Mouse (Mus musculus) cerebellum, postnatal 36 days (tissue): ENCODE data around the gene Sez6.

Experiments
- DNase-seq, 2 experiments: peaks; one replicate each; pipeline ENCODE4 v3.0.0; 2021 to 2022; ENCODE audit warnings: mixed read lengths in 2 of 2

Gene Sez6

GRCm38 (mm10) chr11:77930751-77931540 lies at the start of gene Sez6:
TSS of gene Sez6 (plus strand) at chr11:77930800.
- peak; percentile 78 to 85 for DNase-seq

- DNase-seq = no peak
Measured at GRCm38 (mm10) chr11:77884524-77885245, 45.9 kb upstream of the Sez6 start.

GRCm38 (mm10) chr11:77885246-77885575 lies 45.4 kb upstream of the Sez6 start:
- DNase-seq = no peak

DNA sequence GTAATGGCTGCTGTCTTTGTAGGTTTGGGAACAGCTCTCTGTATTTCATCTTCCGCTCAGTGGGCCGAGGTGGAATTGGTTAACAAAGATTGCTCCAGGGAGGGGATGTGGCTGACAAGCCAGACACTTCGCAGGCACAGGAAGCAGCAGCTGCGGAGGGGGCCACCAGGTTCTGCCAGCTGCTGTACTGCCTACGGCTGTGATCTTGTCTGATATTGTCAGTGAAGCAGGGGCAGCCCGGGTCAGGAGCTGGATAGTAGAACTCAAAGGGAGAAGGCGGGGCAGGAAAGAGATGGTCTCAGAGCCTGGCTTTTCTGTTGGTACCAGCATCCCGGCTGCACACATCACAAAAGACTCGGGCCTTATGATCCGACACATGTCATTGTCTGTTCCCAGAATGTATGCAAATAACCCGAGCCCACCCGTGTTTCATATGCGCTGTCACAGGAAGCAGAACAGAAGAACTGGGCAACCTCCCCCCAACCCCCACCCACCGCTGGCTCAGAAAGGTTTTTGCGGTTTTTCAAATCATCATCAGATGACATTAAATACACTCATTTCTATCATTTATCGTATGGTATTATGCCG lies 43.1 kb upstream of the Sez6 start:
- no peak for DNase-seq

DNA sequence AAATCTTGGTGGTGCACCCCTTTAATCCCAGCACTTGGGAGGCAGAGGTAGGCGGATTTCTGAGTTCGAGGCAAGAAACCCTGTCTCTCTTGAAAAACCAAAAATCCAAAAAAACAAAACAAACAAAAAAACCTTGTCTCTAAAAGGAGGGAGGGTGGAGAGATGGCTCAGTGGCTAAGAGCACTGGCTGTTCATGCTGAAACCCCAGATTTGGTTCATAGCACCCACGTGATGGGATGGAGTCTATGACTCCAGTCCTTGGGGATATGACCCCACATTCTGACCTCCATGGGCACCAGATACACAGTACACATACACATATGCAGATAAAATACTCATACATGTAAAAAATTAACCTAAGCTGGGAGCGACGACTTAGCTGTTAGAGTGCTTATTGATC lies 41.8 kb upstream of the Sez6 start:
- no peak for DNase-seq

DNA sequence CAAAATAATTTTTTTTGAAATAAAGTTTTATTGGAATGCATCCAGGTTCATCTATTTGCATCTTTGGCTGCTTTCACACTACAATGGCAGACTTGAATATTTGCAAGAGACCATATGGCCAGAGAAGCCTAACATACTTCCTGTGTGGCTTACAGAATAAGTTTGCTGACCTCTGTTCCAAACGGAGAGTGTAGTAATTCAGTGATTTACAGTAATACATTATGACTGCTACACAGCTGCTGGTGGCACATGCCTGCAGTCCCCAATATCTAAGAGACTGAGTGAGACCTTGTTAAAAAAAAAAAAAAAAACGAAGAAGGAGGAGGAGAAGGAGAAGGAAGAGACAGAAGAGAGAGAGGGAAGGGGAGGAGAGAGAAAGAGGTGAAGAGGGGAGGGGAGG lies 41.1 kb upstream of the Sez6 start:
- no peak for DNase-seq

DNA sequence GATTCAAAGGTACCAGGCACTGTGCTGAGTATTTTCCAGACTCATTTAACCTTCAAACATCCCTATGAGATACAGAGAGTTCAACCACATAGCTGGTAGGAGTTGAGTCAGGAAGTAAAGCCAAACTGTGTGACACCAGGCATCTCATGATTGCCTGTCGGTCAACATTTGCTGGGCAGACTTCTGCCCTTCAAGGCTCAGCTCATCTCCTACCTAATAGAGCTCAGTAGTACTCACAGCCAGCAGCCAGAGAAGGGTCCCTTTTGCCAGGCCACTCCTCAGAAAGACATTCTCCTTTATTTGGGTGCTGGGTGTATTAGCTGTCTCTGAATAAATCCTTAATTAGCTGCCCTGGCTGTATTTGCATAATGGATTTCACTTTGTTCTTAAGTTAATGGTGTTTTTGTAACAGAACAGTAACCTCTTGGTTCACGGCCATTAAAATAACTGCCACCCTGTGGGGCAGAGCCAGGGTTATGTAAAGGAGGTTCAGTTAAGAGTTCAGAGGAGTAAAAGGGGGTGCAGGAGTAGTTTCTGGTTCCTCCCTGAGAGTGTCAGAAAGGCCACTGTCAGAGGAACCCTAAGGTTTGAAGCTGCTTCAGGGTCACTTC lies 39.8 kb upstream of the Sez6 start:
- DNase-seq = no peak

GRCm38 (mm10) chr11:77892883-77893282 lies 37.7 kb upstream of the Sez6 start:
- no peak for DNase-seq

DNA sequence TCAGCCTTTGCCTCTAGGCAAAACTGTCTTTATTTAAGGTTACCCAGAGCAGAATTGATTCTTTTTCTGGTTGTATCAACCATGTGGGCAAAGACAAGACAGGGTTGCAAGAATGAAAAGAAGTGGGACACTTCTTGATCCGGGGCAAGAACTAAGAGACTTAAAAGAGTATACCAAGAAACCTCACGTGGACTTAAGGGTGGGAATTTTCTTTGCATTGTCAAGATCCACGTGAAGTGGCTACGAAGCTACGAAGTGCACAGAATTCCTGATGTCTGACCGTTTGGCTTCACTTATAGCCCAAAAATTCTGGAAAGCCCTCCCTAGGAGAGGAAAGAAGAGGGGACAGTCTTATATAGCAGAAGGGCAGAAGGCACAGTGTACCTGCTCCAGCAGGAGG lies 37.3 kb upstream of the Sez6 start:
- DNase-seq = no peak

DNA sequence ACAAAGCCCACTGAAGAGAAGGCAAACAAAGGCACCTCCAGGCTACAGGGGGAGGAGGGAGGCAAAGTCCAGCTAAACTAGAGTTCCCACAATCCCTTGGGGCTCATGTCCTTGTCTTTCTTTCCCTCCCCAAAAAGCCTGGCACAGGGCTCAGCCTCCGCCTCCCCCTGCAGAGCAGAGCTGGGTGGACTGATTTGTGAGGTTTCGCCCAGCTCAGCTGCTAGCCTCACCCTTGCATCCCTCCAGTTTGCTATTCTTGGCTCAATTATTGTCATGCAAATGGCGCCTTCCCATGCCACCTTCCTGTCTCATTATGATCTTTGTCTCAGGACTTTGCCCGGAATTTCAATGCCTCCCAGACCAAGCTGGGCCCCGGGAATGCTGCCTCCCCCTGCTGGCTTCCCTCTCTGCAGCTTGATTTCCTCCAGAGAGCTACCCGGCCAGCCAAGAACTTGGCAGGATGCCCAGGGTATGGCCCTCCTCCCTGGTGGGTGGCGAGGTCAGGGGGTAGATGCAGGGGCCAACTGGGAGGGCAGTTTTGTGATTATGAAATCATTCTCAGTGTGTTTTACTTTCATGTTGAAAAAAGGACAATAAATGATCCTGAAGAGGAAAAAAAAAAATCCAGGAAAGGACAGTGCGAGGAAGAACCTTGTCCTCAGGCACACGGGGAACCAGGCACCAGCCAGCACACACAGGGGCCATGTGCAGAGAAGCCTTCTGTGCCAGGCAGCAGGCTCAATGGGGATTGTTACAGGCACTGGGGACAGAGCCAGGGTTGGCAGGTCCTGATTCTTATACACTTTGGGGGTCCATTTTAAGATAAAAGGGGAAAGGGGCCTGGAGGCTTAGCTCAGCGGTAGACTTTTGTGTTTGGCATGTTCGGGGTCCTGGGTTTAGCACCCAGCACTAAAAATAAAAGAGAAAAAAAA lies 36.5 kb upstream of the Sez6 start, which contains the start of gene Pipox:
Pipox (minus strand) TSS at position 310 of the 932 bp plus-strand sequence.
- peak; percentile 83 to 86 for DNase-seq

DNA sequence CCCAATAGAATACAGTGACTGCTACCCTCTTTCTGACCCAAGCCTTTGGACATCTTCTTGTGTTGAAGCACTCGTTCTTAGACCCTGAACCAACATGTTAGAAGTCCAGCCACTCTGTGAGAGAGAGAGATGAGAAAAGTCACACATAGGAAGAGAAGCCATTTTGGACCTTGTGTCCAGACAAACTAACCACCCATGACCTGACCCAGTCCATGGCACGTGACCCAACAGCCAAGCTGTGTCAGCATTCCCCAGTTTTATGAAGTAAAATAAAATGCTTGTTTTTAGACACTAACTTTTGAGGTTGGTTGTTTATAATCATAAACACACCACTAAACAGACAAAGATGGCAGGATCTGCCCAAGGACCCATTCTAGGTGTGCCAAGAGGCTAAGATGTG lies 35.6 kb upstream of the Sez6 start:
- DNase-seq = no peak

DNA sequence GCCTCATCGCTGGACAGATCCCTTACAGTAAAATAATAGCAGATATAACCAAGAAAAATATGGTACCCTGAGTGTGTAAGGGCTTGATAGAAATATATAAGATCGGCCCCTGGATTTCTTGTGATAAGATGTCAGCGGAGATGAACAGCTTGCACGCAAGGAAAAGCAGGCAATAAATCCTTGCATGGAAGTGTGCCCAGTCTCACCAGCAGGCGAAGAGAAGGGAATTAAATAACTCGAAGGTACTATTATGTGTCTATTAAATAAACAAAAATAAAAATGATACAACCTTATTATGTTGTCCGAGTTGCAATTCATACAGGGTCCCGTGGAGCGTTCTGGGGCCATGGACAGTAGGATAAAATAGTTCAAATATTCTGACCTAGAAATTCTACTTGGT lies 34.6 kb upstream of the Sez6 start:
- peak in 1 of 2 experiments; percentile 47 for DNase-seq

DNA sequence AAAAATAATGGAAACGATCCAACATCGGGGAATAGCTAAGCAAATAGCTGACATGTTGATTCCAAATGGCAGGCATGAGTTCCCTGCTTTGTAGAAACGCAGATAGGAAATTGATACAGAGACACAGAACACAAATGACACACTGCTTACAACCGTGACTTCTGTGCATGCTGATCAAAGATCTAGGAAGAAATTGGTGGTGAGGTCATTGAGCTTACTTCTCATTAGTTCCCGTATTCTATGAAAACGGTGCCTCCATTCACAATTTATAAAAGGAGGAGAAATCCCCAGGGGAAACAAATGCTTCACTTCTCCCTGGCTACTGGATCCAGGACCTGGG lies 34.1 kb upstream of the Sez6 start:
- DNase-seq = no peak

DNA sequence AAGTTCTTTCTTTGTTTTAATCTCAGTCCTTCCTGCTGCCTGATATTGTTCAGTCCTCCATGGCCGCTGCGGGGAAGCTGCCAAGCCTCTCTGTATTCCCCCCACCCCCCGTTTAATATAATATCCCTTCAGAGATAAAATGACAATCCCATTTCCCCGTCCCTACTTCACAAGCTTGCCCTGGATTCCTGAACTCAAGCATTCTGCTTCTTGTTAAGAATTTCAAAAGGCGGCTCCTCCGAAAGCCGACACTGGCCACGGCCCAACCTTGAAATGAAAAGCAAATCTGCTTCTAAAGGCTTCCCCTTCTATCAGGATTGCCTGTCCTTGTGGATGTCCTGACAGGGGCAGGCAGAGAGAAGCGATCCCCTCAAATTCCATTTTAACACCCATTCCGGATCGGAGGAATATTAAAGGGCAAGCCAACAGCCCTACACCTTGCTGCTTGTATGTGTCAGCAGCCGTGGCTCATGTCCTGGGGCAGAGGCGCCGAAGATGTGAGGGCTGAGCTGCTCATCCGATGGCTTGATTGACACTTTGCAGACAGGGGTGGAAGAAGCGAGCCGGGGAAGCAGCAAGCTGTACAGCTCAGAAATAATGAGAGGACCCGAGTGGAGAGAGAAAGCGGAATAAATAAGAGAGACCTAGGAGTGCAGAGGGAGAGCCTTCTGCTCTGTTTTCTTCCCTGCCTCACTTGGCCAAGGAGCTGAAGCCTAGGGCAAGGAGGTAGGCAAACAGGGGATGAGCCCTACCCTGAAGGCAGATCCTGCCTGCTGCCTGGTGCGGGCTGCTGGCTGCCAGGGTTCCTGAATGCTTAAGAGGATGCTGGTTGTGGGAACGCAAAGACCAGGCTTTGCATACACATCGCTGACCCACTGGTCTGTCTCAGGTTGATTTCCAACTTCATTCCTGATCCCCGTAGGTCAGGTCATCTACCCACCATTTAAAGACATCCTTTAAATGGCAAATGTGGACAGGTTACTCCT lies 33.5 kb upstream of the Sez6 start:
- DNase-seq = peak; percentile 37 to 61

- no peak for DNase-seq
Measured at GRCm38 (mm10) chr11:77900187-77900586, 30.4 kb upstream of the Sez6 start.

DNA sequence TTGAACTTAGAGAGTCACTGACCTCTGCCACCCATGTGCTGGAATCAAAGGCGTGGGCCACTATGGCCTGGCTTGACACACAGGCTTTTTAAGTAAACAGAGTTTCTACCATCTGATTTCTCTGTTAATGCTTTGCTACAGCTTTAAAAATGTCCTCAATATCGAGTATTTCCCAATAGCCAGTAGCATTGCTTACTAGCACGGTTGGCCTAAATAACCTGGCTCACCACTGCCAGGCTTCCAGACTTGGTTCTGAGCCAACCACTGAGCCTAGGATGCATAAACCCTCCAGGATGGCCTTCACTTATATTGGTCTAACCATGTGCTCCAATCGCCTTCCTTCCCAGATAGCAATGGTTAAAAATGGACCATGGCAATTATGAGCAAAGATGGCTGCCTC lies 29.9 kb upstream of the Sez6 start:
- no peak for DNase-seq

- DNase-seq = no peak
Measured at GRCm38 (mm10) chr11:77901366-77901765, 29.2 kb upstream of the Sez6 start.

DNA sequence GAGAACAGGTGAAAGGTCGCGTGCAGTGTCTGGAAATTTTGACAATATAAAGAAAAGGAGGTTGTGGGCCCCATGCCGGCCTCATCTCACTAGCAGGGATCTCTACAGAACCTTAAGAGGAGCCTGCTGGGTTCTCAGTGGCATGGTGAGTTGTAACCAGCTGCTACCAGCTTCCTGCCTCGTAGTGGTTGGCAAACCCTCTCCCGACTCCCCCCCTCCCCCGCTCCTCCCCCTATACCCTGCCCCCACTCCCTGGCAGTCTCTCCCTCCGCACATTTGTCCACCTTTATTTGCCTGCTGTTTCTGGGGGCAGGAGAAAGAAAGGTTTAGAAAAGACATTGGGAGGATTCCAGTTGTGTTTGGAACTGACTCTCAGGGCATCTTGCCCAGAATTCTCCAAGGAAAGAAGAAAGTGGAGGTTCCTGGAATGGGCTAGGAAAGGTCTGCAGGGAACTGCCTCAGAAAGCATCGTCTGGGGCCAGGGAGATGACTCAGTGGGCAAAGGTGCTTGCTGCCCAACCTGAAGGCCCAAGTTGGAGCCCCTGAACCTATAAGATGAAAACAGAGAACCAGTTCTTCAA lies 28.7 kb upstream of the Sez6 start:
- no peak for DNase-seq

DNA sequence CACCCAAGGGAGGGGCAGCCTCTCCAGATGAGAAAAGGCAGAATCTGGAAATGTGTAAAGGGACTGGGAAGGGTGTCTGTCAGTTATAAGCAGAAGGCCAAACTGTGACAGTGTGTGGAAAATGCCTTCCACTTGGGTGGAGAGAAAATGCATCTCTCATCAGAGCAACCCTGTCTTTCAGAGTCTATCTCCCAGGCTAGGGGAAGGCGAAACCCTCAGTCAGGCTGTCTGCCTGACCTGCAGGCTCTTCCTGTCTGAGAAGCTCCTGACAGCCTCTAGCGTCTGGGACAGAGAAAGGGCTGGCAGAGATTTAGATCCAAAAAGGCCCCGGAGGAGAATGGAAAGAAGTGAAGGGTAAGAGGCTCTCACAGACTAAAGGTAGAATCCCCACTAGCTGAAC lies 26.8 kb upstream of the Sez6 start:
- DNase-seq = no peak

DNA sequence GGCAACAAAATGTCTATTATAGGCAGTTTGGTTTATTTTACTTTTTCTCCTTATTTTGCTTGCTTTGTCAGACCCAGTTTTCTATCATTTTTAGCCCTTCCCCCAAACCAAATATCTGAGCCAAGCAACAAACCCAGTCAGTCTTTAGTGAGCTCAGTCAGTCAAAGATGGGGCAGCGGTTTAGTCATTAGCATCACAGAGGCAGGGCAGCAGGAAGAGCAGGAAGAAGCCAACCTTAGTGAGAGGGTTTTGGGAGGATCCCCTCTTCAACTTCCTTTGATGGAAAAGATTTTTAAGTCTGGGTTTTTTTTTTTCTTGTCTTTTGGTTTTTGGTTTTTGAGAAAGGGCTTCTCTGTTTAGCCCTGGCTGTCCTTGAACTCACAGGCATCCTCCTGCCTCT lies 25.9 kb upstream of the Sez6 start:
- DNase-seq = no peak
